Mouse (Mus musculus): ENCODE results near the gene Vps26b. TPM values are rescaled to one million over a fixed set of nuclear protein-coding genes. Genes with fewer than 3 reads are reported as not detected.

Vps26b gene
- polyA plus RNA-seq, 1 experiment from 2014 or later: 34.1 TPM

- peaks cover 22% of the 10 kb centered on the region for H3K4me1 ChIP-seq (ENCODE audit: insufficient read depth, low read length)
- H3K27me3 ChIP-seq (ENCODE audit: insufficient read depth, low read length): no peaks in the 10 kb centered on the region
- WGBS: 1% methylated on average over 29 of the region's 29 CpGs
- ATAC-seq (ENCODE audit: low FRiP score, low TSS enrichment): peak; percentile 69
- H3K9me3 ChIP-seq (ENCODE audit: low read length): no peaks in the 10 kb centered on the region
- peaks cover 9% of the 10 kb centered on the region; the same call in 1 of the 2 replicates for H3K36me3 ChIP-seq (ENCODE audit: insufficient read depth, low read length)
- H3K27ac ChIP-seq (ENCODE audit: low read length): peak overlapping the region; percentile 70
- H3K9ac ChIP-seq (replicated peaks; ENCODE audit: low read length): peak overlapping the region; percentile 90
- peak overlapping the region; percentile 82 for H3K4me2 ChIP-seq (replicated peaks; ENCODE audit: low read depth, low read length)
- H3K4me3 ChIP-seq (ENCODE audit: low read length): peak overlapping the region; percentile 76
Observed at GRCm38 (mm10) chr9:26998669-26999460, 31.0 kb downstream of the Vps26b start.

GRCm38 (mm10) chr9:26997501-26997900 lies 32.4 kb downstream of the Vps26b start:
- ATAC-seq (ENCODE audit: low FRiP score, low TSS enrichment): no peak
- Histone ChIP-seq H3K27me3 (ENCODE audit: insufficient read depth, low read length) (no peaks in the 10 kb centered on the region), H3K36me3 (ENCODE audit: insufficient read depth, low read length) (no peaks in the 10 kb centered on the region), H3K4me3 (ENCODE audit: low read length) (no peak overlapping the region), H3K9me3 (ENCODE audit: low read length) (no peaks in the 10 kb centered on the region), H3K4me2 (replicated peaks; ENCODE audit: low read depth, low read length) (no peak overlapping the region), H3K4me1 (ENCODE audit: insufficient read depth, low read length) (peaks cover 22% of the 10 kb centered on the region), H3K27ac (ENCODE audit: low read length) (no peak overlapping the region), H3K9ac (replicated peaks; ENCODE audit: low read length) (no peak overlapping the region)
- 94% methylated on average over 2 of the region's 2 CpGs for WGBS

GRCm38 (mm10) chr9:26997062-26997461 lies 32.8 kb downstream of the Vps26b start:
- ATAC-seq (ENCODE audit: low FRiP score, low TSS enrichment): no peak
- Histone ChIP-seq H3K9me3 (ENCODE audit: low read length) (no peaks in the 10 kb centered on the region), H3K27ac (ENCODE audit: low read length) (no peak overlapping the region), H3K27me3 (ENCODE audit: insufficient read depth, low read length) (no peaks in the 10 kb centered on the region), H3K9ac (replicated peaks; ENCODE audit: low read length) (no peak overlapping the region), H3K4me2 (replicated peaks; ENCODE audit: low read depth, low read length) (no peak overlapping the region), H3K36me3 (ENCODE audit: insufficient read depth, low read length) (peaks cover 3% of the 10 kb centered on the region; the same call in 1 of the 2 replicates), H3K4me1 (ENCODE audit: insufficient read depth, low read length) (peaks cover 22% of the 10 kb centered on the region), H3K4me3 (ENCODE audit: low read length) (no peak overlapping the region)
- 94% methylated on average over 3 of the region's 3 CpGs for WGBS

GRCm38 (mm10) chr9:26993900-26994299 lies 36.0 kb downstream of the Vps26b start:
- Histone ChIP-seq H3K9ac (replicated peaks; ENCODE audit: low read length) (no peak overlapping the region), H3K9me3 (ENCODE audit: low read length) (no peaks in the 10 kb centered on the region), H3K27ac (ENCODE audit: low read length) (no peak overlapping the region), H3K36me3 (ENCODE audit: insufficient read depth, low read length) (peaks cover 29% of the 10 kb centered on the region), H3K27me3 (ENCODE audit: insufficient read depth, low read length) (no peaks in the 10 kb centered on the region), H3K4me1 (ENCODE audit: insufficient read depth, low read length) (peaks cover 7% of the 10 kb centered on the region), H3K4me3 (ENCODE audit: low read length) (no peak overlapping the region), H3K4me2 (replicated peaks; ENCODE audit: low read depth, low read length) (no peak overlapping the region)
- ATAC-seq (ENCODE audit: low FRiP score, low TSS enrichment): no peak
- 50% methylated on average over 3 of the region's 3 CpGs for WGBS

- Histone ChIP-seq H3K27me3 (ENCODE audit: insufficient read depth, low read length) (no peaks in the 10 kb centered on the region), H3K27ac (ENCODE audit: low read length) (no peak overlapping the region), H3K36me3 (ENCODE audit: insufficient read depth, low read length) (peaks cover 29% of the 10 kb centered on the region), H3K4me2 (replicated peaks; ENCODE audit: low read depth, low read length) (no peak overlapping the region), H3K4me3 (ENCODE audit: low read length) (no peak overlapping the region), H3K4me1 (ENCODE audit: insufficient read depth, low read length) (peaks cover 5% of the 10 kb centered on the region), H3K9me3 (ENCODE audit: low read length) (no peaks in the 10 kb centered on the region), H3K9ac (replicated peaks; ENCODE audit: low read length) (no peak overlapping the region)
- WGBS: 93% methylated on average over 10 of the region's 10 CpGs
- no peak for ATAC-seq (ENCODE audit: low FRiP score, low TSS enrichment)
Observed at GRCm38 (mm10) chr9:26993118-26993517, 36.7 kb downstream of the Vps26b start.

GRCm38 (mm10) chr9:26990181-26990580 lies 39.7 kb downstream of the Vps26b start:
- no peak for ATAC-seq (ENCODE audit: low FRiP score, low TSS enrichment)
- Histone ChIP-seq H3K9me3 (ENCODE audit: low read length) (no peaks in the 10 kb centered on the region), H3K36me3 (ENCODE audit: insufficient read depth, low read length) (peaks cover 41% of the 10 kb centered on the region), H3K4me1 (ENCODE audit: insufficient read depth, low read length) (peaks cover 4% of the 10 kb centered on the region), H3K27me3 (ENCODE audit: insufficient read depth, low read length) (no peaks in the 10 kb centered on the region), H3K4me3 (ENCODE audit: low read length) (no peak overlapping the region), H3K27ac (ENCODE audit: low read length) (no peak overlapping the region), H3K4me2 (replicated peaks; ENCODE audit: low read depth, low read length) (no peak overlapping the region), H3K9ac (replicated peaks; ENCODE audit: low read length) (no peak overlapping the region)
- 83% methylated on average over 4 of the region's 4 CpGs for WGBS

- Histone ChIP-seq H3K9me3 (ENCODE audit: low read length) (no peaks in the 10 kb centered on the region), H3K4me3 (ENCODE audit: low read length) (no peak overlapping the region), H3K4me2 (replicated peaks; ENCODE audit: low read depth, low read length) (no peak overlapping the region), H3K36me3 (ENCODE audit: insufficient read depth, low read length) (peaks cover 35% of the 10 kb centered on the region), H3K27ac (ENCODE audit: low read length) (no peak overlapping the region), H3K4me1 (ENCODE audit: insufficient read depth, low read length) (no peaks in the 10 kb centered on the region), H3K27me3 (ENCODE audit: insufficient read depth, low read length) (no peaks in the 10 kb centered on the region), H3K9ac (replicated peaks; ENCODE audit: low read length) (no peak overlapping the region)
- WGBS: 96% methylated on average over 6 of the region's 6 CpGs
- ATAC-seq (ENCODE audit: low FRiP score, low TSS enrichment): no peak
Observed at GRCm38 (mm10) chr9:26985668-26986277, 44.1 kb downstream of the Vps26b start.

GRCm38 (mm10) chr9:26985090-26985613 lies 44.7 kb downstream of the Vps26b start:
- 87% methylated on average over 2 of the region's 2 CpGs for WGBS
- Histone ChIP-seq H3K36me3 (ENCODE audit: insufficient read depth, low read length) (peaks cover 35% of the 10 kb centered on the region), H3K27ac (ENCODE audit: low read length) (no peak overlapping the region), H3K9ac (replicated peaks; ENCODE audit: low read length) (no peak overlapping the region), H3K4me1 (ENCODE audit: insufficient read depth, low read length) (no peaks in the 10 kb centered on the region), H3K27me3 (ENCODE audit: insufficient read depth, low read length) (no peaks in the 10 kb centered on the region), H3K9me3 (ENCODE audit: low read length) (no peaks in the 10 kb centered on the region), H3K4me3 (ENCODE audit: low read length) (no peak overlapping the region), H3K4me2 (replicated peaks; ENCODE audit: low read depth, low read length) (no peak overlapping the region)
- ATAC-seq (ENCODE audit: low FRiP score, low TSS enrichment): no peak

GRCm38 (mm10) chr9:26978776-26979175 lies 51.1 kb downstream of the Vps26b start:
- Histone ChIP-seq H3K9me3 (ENCODE audit: low read length) (no peaks in the 10 kb centered on the region), H3K9ac (replicated peaks; ENCODE audit: low read length) (no peak overlapping the region), H3K4me1 (ENCODE audit: insufficient read depth, low read length) (no peaks in the 10 kb centered on the region), H3K36me3 (ENCODE audit: insufficient read depth, low read length) (peaks cover 50% of the 10 kb centered on the region), H3K4me3 (ENCODE audit: low read length) (no peak overlapping the region), H3K27me3 (ENCODE audit: insufficient read depth, low read length) (no peaks in the 10 kb centered on the region), H3K4me2 (replicated peaks; ENCODE audit: low read depth, low read length) (no peak overlapping the region), H3K27ac (ENCODE audit: low read length) (no peak overlapping the region)
- 77% methylated on average over 3 of the region's 3 CpGs for WGBS
- no peak for ATAC-seq (ENCODE audit: low FRiP score, low TSS enrichment)

GRCm38 (mm10) chr9:26977754-26978153 lies 52.1 kb downstream of the Vps26b start:
- H3K27me3 ChIP-seq (ENCODE audit: insufficient read depth, low read length): no peaks in the 10 kb centered on the region
- H3K36me3 ChIP-seq (ENCODE audit: insufficient read depth, low read length): peaks cover 57% of the 10 kb centered on the region
- no peaks in the 10 kb centered on the region for H3K4me1 ChIP-seq (ENCODE audit: insufficient read depth, low read length)
- H3K4me3 ChIP-seq (ENCODE audit: low read length): no peak overlapping the region
- no peak for ATAC-seq (ENCODE audit: low FRiP score, low TSS enrichment)
- H3K9me3 ChIP-seq (ENCODE audit: low read length): no peaks in the 10 kb centered on the region
- no peak overlapping the region for H3K4me2 ChIP-seq (replicated peaks; ENCODE audit: low read depth, low read length)
- H3K27ac ChIP-seq (ENCODE audit: low read length): no peak overlapping the region
- H3K9ac ChIP-seq (replicated peaks; ENCODE audit: low read length): no peak overlapping the region
- WGBS: 92% methylated on average over 9 of the region's 9 CpGs

All from kidney, embryonic 16.5 days (tissue).